Mouse (Mus musculus) lung, postnatal 0 days (tissue): ENCODE data around the gene Ilf2. TPM values are rescaled to one million over a fixed set of nuclear protein-coding genes. Genes with fewer than 3 reads are reported as not detected.

Experiments
- ATAC-seq: fragments of 200-750 bp; cut with Nextera tagmentation; 2 replicates; pipeline ENCODE4 v1.8.0; 2017; ENCODE audit warnings: moderate library complexity
- DNase-seq: peaks from one replicate; pipeline ENCODE4 v3.0.0-alpha.2; 2016; ENCODE audit warnings: low spot score
- H3K27ac ChIP-seq: fragments of 300-500 bp; sonication (generic); 2 replicates; pipeline ENCODE4 v1.5.1; 2014; ENCODE audit warnings: antibody characterized with exemption, mild to moderate bottlenecking, low read length, mixed read lengths
- H3K27me3 ChIP-seq: fragments of 300-500 bp; sonication (generic); replicated peaks from 2 replicates; pipeline ENCODE4 v1.6.1; 2014; ENCODE audit warnings: low read length, mixed read lengths; ENCODE audit not compliant: insufficient read depth
- H3K36me3 ChIP-seq: fragments of 300-500 bp; sonication (generic); 2 replicates; pipeline ENCODE4 v1.6.1; 2014; ENCODE audit warnings: low read length, mixed read lengths; ENCODE audit not compliant: insufficient read depth
- H3K4me1 ChIP-seq: fragments of 300-500 bp; sonication (generic); 2 replicates; pipeline ENCODE4 v1.6.1; 2014; ENCODE audit warnings: antibody characterized with exemption, low read depth, low read length, mixed read lengths; ENCODE audit not compliant: insufficient read depth
- H3K4me2 ChIP-seq: fragments of 300-500 bp; sonication (generic); replicated peaks from 2 replicates; pipeline ENCODE4 v1.6.1; 2014; ENCODE audit warnings: low read depth, mild to moderate bottlenecking, low read length, moderate library complexity, mixed read lengths
- H3K4me3 ChIP-seq: fragments of 300-500 bp; sonication (generic); 2 replicates; pipeline ENCODE4 v1.5.1; 2014; ENCODE audit warnings: low read depth, low read length
- H3K9ac ChIP-seq: fragments of 300-500 bp; sonication (generic); replicated peaks from 2 replicates; pipeline ENCODE4 v1.6.1; 2014; ENCODE audit warnings: low read depth, mild to moderate bottlenecking
- H3K9me3 ChIP-seq: fragments of 300-500 bp; sonication (generic); 2 replicates; pipeline ENCODE4 v1.6.1; 2016; ENCODE audit warnings: low read length, mixed read lengths
- CTCF ChIP-seq: IDR thresholded peaks from 2 replicates; pipeline ENCODE4 v1.5.1; 2016; ENCODE audit warnings: antibody characterized with exemption, mild to moderate bottlenecking
- EP300 ChIP-seq: IDR thresholded peaks from 2 replicates; pipeline ENCODE4 v1.6.1; 2016; ENCODE audit warnings: antibody characterized with exemption, mild to moderate bottlenecking, control low read depth
- WGBS: fragments of 180-500 bp; shearing (Covaris S2); extraction: QIAGEN DNeasy Blood & Tissue Kit; methylation state at CpG from one replicate; pipeline ENCODE4 v1.1.7; 2014; 5-methylcytosine and 5-hydroxymethylcytosine counted together
- polyA plus RNA-seq: library from polyadenylated mRNA; unstranded; fragments of >200 nt; fragmentation: Nextera tagmentation; extraction: Ambion mirVana; gene quantifications from 2 replicates; pipeline ENCODE4 v1.2.1, GENCODE M21; 2015

Gene Ilf2
- polyA plus RNA-seq, 1 experiment from 2014 or later = 58.4 TPM

DNA sequence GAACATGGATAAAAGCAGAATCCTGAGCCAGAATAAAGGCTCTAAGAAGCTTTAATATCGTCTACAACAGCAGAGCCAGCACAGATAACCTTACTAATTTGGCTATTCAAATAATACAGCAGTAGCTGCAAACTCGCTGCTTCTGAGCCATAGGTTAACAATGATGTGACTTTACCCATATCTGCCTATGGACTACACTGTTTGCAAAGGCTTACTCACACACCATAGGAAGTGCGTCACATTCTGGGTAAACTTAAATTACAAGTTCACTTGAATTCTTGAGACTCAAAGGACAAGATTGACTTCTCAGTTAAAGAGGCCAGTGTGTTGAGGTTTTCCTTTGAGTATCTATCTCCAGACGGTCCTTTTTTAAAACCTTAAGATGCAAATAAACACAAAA lies 27.5 kb downstream of the Ilf2 start:
- Histone ChIP-seq H3K4me1 (peaks cover 16% of the 10 kb centered on the region; the same call in 1 of the 2 replicates), H3K36me3 (peaks cover 36% of the 10 kb centered on the region), H3K4me3 (no peak overlapping the region), H3K9me3 (no peaks in the 10 kb centered on the region), H3K27me3 (no peaks in the 10 kb centered on the region), H3K4me2 (no peak overlapping the region), H3K27ac (no peak overlapping the region), H3K9ac (no peak overlapping the region)
- DNase-seq (peak; percentile 51), ATAC-seq (no peak)
- 56% methylated on average over 4 of the region's 4 CpGs for WGBS
- TF ChIP-seq CTCF = no peak
- 0 out of 2 replicates have a peak, but pooled peaks have one; percentile 20 for TF ChIP-seq EP300

DNA sequence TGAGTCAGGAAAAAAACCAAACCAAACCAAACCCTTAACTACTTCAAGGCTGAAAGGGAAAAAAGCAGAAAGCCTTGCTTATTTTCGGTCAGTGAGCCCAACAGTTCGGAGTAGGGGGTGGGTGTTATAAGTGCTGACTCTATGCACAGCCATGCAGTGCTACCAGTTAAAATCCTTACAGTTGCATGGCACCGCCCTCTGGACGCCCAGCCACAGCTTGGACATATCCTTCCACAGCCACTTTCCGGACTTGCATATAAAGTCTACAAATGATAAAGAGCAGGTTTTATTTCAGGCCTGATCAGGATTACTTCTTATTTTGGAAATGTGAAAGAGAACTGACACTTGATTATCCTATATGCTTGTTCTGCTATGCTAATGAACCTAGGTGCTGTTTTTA lies 29.3 kb downstream of the Ilf2 start:
- Histone ChIP-seq H3K36me3 (peaks cover 34% of the 10 kb centered on the region), H3K27me3 (no peaks in the 10 kb centered on the region), H3K4me2 (no peak overlapping the region), H3K9ac (no peak overlapping the region), H3K27ac (no peak overlapping the region), H3K4me3 (no peak overlapping the region), H3K4me1 (peaks cover 16% of the 10 kb centered on the region; the same call in 1 of the 2 replicates), H3K9me3 (no peaks in the 10 kb centered on the region)
- TF ChIP-seq CTCF = no peak
- no peak for TF ChIP-seq EP300
- 75% methylated on average over 5 of the region's 5 CpGs for WGBS
- DNase-seq (peak; percentile 81), ATAC-seq (peak; percentile 43)

DNA sequence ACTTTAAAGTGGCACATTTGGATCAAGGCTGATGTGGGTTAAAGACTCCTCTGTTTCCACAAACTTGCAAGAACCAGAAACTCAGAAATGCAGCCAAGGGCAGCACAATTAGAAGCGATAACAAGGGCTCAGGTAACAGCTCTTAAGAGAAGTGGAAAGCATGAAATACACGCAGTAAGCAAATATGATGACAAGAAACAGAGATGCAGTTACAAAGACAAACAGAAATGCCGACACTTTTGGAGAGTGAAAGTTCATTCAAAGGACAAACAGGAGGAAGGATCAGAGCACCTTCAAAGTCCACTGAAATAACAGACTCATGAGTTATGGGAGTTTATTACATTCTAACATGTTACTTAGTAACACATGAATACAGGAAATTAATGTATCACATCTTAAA lies 30.4 kb downstream of the Ilf2 start:
- H3K9me3 ChIP-seq = no peaks in the 10 kb centered on the region
- 49% methylated on average over 3 of the region's 3 CpGs for WGBS
- H3K27me3 ChIP-seq = no peaks in the 10 kb centered on the region
- ATAC-seq = no peak
- DNase-seq = peak; percentile 69
- H3K4me3 ChIP-seq = no peak overlapping the region
- H3K27ac ChIP-seq = no peak overlapping the region
- H3K36me3 ChIP-seq = peaks cover 32% of the 10 kb centered on the region
- H3K9ac ChIP-seq = no peak overlapping the region
- H3K4me2 ChIP-seq = no peak overlapping the region
- no peak for TF ChIP-seq CTCF
- TF ChIP-seq EP300 = peak; percentile 39; the same call in 1 of the 2 replicates
- H3K4me1 ChIP-seq = peaks cover 16% of the 10 kb centered on the region; the same call in 1 of the 2 replicates

DNA sequence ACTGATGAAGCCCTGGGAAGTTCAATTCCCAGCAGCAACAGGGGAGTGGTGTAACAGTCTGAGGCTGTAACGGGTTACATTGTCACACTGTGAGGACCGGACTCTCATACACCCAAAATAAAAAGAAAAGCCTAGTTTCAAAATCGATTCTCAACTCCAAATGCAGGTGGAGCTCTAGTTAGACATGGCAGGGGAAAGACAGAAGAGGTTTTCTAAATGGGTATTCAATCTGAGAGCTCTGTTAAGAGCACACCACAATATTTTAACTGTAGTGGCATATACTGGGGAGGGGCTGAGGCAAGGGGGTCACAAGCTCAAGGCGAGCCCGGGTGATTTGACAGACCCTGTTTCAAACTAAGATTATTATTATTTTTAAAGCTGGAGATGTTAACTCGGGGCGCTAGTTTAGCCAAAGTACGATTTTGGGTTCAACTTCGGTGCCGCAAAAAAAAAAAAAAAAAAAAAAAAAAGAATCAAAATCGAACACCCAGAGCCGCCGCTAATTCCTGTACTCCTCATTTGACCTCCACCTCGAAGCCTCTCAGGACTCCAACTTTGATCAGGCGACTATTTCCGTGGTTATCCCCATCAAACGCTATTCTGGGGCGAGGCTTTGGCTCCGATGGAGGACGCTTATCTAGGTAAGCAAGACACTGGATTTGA lies 32.5 kb downstream of the Ilf2 start:
- DNase-seq = no peak
- WGBS = 3% methylated on average over 20 of the region's 20 CpGs
- Histone ChIP-seq H3K9me3 (no peaks in the 10 kb centered on the region), H3K4me1 (peaks cover 16% of the 10 kb centered on the region; the same call in 1 of the 2 replicates), H3K27ac (peak overlapping the region; percentile 96), H3K36me3 (peaks cover 17% of the 10 kb centered on the region), H3K9ac (peak overlapping the region; percentile 99), H3K27me3 (no peaks in the 10 kb centered on the region), H3K4me2 (peak overlapping the region; percentile 56), H3K4me3 (peak overlapping the region; percentile 94)
- no peak for ATAC-seq
- TF ChIP-seq CTCF (peak; percentile 9; the same call in 1 of the 2 replicates), EP300 (no peak)

DNA sequence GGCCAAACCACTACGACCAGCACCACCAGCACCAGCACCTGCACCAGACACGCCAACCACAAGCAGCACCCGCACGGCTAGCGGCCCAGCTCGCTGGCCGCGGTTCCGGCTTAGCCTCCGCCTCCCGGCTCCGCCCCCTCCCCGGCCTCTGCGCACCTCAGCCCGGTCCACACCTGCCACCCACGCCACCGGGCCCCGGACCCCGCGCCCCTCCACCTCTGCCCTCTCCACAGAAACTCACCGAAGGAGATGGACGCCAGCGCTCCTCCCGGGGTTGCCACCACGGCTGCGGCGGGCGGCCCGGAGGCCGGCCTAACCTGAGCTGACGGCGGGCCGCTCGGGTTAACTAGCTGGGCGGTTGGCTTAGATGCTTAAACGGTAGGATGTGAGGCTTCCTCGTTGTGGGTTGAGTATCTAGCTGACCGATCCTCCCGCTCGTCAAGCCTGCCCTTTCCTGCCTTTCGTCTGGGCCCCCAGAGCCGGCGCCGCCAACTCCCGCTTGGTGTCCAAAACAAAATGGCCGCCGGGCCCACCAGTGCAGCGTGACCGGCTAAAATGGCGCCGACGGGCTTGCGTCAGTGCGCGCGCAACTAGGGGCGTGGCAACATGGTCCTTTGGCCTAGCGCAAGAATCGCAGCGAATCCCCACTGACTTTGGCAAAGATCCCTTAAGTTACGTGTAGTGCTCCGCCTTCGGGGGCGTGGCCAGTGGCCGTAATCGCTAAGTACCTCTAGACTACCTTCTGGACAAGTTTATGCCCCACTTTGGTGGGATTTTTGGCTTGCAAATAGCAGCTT lies 33.2 kb downstream of the Ilf2 start, which contains the start of gene Chtop:
Gene Chtop, minus strand, starts transcription at position 549 of the 797 bp plus-strand sequence.
- TF ChIP-seq CTCF (no peak), EP300 (0 out of 2 replicates have a peak, but pooled peaks have one; percentile 26)
- ATAC-seq (peak; percentile 91), DNase-seq (peak; percentile 99)
- no peaks in the 10 kb centered on the region for H3K9me3 ChIP-seq
- peaks cover 14% of the 10 kb centered on the region; the same call in 1 of the 2 replicates for H3K36me3 ChIP-seq
- H3K4me1 ChIP-seq = peaks cover 22% of the 10 kb centered on the region; the same call in 1 of the 2 replicates
- WGBS = 0% methylated on average over 57 of the region's 66 CpGs
- H3K27ac ChIP-seq = peak within 1 kb of the TSS; percentile 96
- H3K9ac ChIP-seq = peak within 1 kb of the TSS; percentile 99
- H3K4me2 ChIP-seq = peak within 1 kb of the TSS; percentile 56
- H3K4me3 ChIP-seq = peak within 1 kb of the TSS; percentile 94
- no peaks in the 10 kb centered on the region for H3K27me3 ChIP-seq

DNA sequence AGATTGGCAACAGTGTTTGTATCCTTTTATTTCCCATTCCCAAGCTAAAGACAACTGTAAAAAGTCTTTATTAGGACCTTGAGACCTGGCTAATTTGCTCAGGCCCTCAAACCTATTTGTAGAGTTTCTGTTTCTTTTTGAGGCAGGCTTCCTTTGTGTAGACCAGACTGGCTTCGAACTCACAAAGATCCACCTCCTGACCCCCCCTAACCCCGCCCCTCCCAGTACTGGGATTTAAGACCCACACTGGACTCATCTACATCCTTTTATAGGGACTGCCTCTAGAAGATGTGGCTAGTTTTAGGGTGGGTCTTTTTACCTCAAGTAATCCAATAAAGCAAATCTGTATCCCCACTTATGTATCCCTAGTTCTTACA lies 33.8 kb downstream of the Ilf2 start:
- Histone ChIP-seq H3K4me3 (peak overlapping the region; percentile 94; the same call in 1 of the 2 replicates), H3K27me3 (no peaks in the 10 kb centered on the region), H3K4me2 (peak overlapping the region; percentile 34), H3K9me3 (no peaks in the 10 kb centered on the region), H3K36me3 (peaks cover 14% of the 10 kb centered on the region; the same call in 1 of the 2 replicates), H3K9ac (no peak overlapping the region), H3K27ac (peak overlapping the region; percentile 96), H3K4me1 (peaks cover 22% of the 10 kb centered on the region; the same call in 1 of the 2 replicates)
- WGBS = 14% methylated on average over 2 of the region's 2 CpGs
- TF ChIP-seq EP300 (no peak), CTCF (no peak)
- ATAC-seq (no peak), DNase-seq (no peak)
